Mouse (Mus musculus): Measurements from ENCODE around the gene Strip1. TPM values are rescaled to one million over a fixed set of nuclear protein-coding genes. Genes with fewer than 3 reads are reported as not detected.

The Strip1 gene
- total RNA-seq, 2 experiments from 2014 or later = 90.6 to 98.7 TPM

GRCm38 (mm10) chr3:107628551-107628950 lies 2.9 kb downstream of the Strip1 start:
- DNase-seq (ENCODE audit: low spot score in 2 of 2) = peak in 1 of 2 experiments; percentile 29

GRCm38 (mm10) chr3:107627641-107628040 lies 3.9 kb downstream of the Strip1 start:
- peak in 1 of 2 experiments; percentile 5 for DNase-seq (ENCODE audit: low spot score in 2 of 2)

GRCm38 (mm10) chr3:107626751-107627150 lies 4.7 kb downstream of the Strip1 start:
- peak in 1 of 2 experiments; percentile 9 for DNase-seq (ENCODE audit: low spot score in 2 of 2)

- no peak for DNase-seq (ENCODE audit: low spot score in 2 of 2)
Observed at GRCm38 (mm10) chr3:107625536-107625935, 6.0 kb downstream of the Strip1 start.

GRCm38 (mm10) chr3:107624424-107624823 lies 7.1 kb downstream of the Strip1 start:
- peak in 1 of 2 experiments; percentile 4 for DNase-seq (ENCODE audit: low spot score in 2 of 2)

GRCm38 (mm10) chr3:107622537-107622936 lies 9.0 kb downstream of the Strip1 start:
- DNase-seq (ENCODE audit: low spot score in 2 of 2) = peak in 1 of 2 experiments; percentile 6

GRCm38 (mm10) chr3:107621286-107622075 lies 10.0 kb downstream of the Strip1 start:
- DNase-seq (ENCODE audit: low spot score in 2 of 2) = peak in 1 of 2 experiments; percentile 9

GRCm38 (mm10) chr3:107619911-107620310 lies 11.6 kb downstream of the Strip1 start:
- peak in 1 of 2 experiments; percentile 6 for DNase-seq (ENCODE audit: low spot score in 2 of 2)

- peak in 1 of 2 experiments; percentile 2 for DNase-seq (ENCODE audit: low spot score in 2 of 2)
Observed at GRCm38 (mm10) chr3:107617800-107618199, 13.7 kb downstream of the Strip1 start.

GRCm38 (mm10) chr3:107612902-107613525 lies 18.5 kb downstream of the Strip1 start:
- peak; percentile 81 to 85 for DNase-seq (ENCODE audit: low spot score in 2 of 2)

GRCm38 (mm10) chr3:107611394-107611793 lies 20.1 kb downstream of the Strip1 start:
- no peak for DNase-seq (ENCODE audit: low spot score in 2 of 2)

GRCm38 (mm10) chr3:107609376-107609775 lies 22.1 kb downstream of the Strip1 start:
- DNase-seq (ENCODE audit: low spot score in 2 of 2) = no peak

- no peak for DNase-seq (ENCODE audit: low spot score in 2 of 2)
Observed at GRCm38 (mm10) chr3:107608808-107609207, 22.7 kb downstream of the Strip1 start.

- DNase-seq (ENCODE audit: low spot score in 2 of 2) = no peak
Observed at GRCm38 (mm10) chr3:107607221-107607620, 24.3 kb downstream of the Strip1 start.

- peak; percentile 63 to 72 for DNase-seq (ENCODE audit: low spot score in 2 of 2)
Observed at GRCm38 (mm10) chr3:107605304-107605703, 26.2 kb downstream of the Strip1 start.

- no peak for DNase-seq (ENCODE audit: low spot score in 2 of 2)
Observed at GRCm38 (mm10) chr3:107600127-107600526, 31.4 kb downstream of the Strip1 start.

GRCm38 (mm10) chr3:107597586-107598389 lies 33.7 kb downstream of the Strip1 start:
- no peak for DNase-seq (ENCODE audit: low spot score in 2 of 2)

- no peak for DNase-seq (ENCODE audit: low spot score in 2 of 2)
Observed at GRCm38 (mm10) chr3:107597134-107597533, 34.4 kb downstream of the Strip1 start.

GRCm38 (mm10) chr3:107596559-107596958 lies 34.9 kb downstream of the Strip1 start:
- DNase-seq (ENCODE audit: low spot score in 2 of 2) = peak in 1 of 2 experiments; percentile 40

- no peak for DNase-seq (ENCODE audit: low spot score in 2 of 2)
Observed at GRCm38 (mm10) chr3:107595938-107596461, 35.5 kb downstream of the Strip1 start.

- no peak for DNase-seq (ENCODE audit: low spot score in 2 of 2)
Observed at GRCm38 (mm10) chr3:107595264-107595937, 36.1 kb downstream of the Strip1 start.
